Mouse (Mus musculus) urinary bladder, postnatal 10 days (tissue): ENCODE results near the gene Rfxank.

ENCODE experiments used
- DNase-seq: peaks from one replicate; pipeline ENCODE4 v3.0.0; 2022; ENCODE audit warnings: low spot score

Gene Rfxank

GRCm38 (mm10) chr8:70147678-70148607, 9.0 kb upstream of the Rfxank start:
- no peak for DNase-seq

DNA sequence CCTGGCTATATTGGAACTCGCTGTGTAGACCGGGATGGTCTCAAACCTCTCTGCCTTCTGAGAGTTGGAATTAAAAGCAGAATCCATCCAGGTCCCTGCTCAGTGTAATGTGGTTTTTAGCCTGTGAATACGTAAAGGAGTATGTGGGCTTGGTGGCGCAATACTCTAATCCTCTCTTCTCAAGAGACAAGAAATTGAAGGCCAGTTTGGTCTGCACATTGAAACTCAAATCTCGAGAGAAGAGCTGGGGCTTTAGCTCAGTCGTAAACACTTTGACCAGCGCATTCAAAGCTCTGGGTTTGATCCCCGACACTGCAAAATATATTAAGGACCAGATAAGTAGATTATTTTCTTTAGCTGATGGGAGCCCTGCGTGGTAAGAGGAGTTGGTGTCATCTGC, 1.0 kb upstream of the Rfxank start:
- DNase-seq: no peak

DNA sequence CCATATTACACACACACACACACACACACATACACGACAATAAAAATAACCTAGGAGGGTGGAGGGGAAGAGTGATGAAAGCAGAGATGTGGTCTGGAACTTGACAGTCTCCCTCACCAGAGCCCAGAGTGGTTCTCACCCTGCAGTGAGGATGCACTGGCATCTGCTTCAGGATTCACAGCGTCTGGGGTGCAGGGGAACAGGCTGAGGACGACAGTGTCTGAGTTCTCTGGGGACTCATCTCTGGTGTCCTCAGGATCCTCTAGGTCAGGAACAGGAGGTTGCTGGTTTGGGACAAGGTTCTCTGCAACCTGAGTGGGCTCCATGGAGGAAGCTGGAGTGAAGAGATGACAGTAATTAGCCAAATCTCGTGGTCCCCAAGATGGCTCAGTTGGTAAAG, 1.1 kb downstream of the Rfxank start:
- no peak for DNase-seq

DNA sequence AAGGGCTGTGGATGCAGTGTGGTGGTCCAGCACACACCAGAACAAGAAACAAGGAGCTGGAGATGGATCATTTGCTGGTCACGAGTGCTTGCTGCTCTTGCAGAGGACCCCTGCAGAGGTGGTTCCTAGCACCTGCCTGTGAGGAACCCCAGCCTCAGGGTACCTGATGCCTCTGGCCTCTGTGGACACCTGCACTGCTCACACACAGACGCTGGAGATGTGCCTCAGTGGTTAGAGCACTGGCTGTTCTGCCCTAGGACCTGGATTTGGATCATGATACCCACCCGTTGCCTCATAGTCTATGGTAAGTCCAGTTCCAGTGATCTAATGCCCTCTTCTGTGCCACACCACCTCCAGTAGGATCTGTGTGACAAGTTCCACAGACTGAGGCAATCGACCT, 2.4 kb downstream of the Rfxank start:
- DNase-seq: no peak

GRCm38 (mm10) chr8:70134931-70135330, 4.0 kb downstream of the Rfxank start:
- no peak for DNase-seq

GRCm38 (mm10) chr8:70134086-70134485, 4.9 kb downstream of the Rfxank start:
- no peak for DNase-seq

GRCm38 (mm10) chr8:70131166-70131883, 7.6 kb downstream of the Rfxank start, which contains the start of gene Nr2c2ap:
Gene Nr2c2ap, plus strand, starts transcription at chr8:70131333.
- DNase-seq: no peak

DNA sequence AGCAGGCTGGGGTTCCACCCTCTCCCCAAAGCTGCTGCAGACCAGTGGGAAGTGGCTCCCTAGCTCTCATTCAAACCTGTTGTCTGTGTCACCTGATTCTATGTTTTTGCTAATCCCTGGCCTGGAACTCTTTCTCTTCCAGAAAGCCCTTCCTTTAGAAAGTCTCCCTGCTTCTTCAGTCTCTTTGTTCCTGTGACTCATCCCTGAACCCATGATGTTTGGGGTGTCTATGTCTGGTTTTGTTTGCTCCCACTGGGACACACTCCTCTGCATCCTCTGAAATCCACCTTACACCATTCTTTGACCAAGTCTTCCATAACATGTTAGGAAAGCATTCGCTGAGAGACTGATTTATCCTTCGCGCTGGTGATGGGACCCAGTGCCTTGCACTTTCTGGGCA, 8.9 kb downstream of the Rfxank start:
- no peak for DNase-seq

- no peak for DNase-seq
These were observed 9.5 kb downstream of the Rfxank start for GRCm38 (mm10) chr8:70129309-70129952.

DNA sequence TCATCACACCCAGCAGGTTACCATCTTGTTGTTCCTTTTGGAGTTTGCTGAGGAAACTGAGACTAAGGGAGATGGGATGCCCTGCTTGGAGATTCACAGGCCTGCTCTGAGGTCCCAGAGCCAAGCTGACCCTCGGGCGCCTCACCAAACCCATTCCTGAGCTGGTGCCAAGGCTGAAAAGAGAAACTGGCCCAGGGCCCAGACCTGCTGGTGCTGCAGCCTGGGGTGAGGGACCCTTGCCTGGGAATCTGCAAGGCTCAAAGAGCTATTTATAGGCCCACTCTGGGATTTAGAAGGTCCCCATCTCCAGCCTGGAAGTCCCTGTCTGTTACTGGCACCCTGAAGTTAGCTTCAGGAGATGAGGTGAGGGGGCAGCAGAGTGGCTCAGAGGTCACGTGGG, 10.5 kb downstream of the Rfxank start:
- DNase-seq: no peak

GRCm38 (mm10) chr8:70124992-70125391, 14.0 kb downstream of the Rfxank start:
- DNase-seq: no peak

- no peak for DNase-seq
These were observed 16.1 kb downstream of the Rfxank start for GRCm38 (mm10) chr8:70122863-70123262.

- DNase-seq: no peak
These were observed 18.3 kb downstream of the Rfxank start, which contains the start of gene Ncan for GRCm38 (mm10) chr8:70120667-70121066. Gene Ncan, minus strand, starts transcription at chr8:70120873.

DNA sequence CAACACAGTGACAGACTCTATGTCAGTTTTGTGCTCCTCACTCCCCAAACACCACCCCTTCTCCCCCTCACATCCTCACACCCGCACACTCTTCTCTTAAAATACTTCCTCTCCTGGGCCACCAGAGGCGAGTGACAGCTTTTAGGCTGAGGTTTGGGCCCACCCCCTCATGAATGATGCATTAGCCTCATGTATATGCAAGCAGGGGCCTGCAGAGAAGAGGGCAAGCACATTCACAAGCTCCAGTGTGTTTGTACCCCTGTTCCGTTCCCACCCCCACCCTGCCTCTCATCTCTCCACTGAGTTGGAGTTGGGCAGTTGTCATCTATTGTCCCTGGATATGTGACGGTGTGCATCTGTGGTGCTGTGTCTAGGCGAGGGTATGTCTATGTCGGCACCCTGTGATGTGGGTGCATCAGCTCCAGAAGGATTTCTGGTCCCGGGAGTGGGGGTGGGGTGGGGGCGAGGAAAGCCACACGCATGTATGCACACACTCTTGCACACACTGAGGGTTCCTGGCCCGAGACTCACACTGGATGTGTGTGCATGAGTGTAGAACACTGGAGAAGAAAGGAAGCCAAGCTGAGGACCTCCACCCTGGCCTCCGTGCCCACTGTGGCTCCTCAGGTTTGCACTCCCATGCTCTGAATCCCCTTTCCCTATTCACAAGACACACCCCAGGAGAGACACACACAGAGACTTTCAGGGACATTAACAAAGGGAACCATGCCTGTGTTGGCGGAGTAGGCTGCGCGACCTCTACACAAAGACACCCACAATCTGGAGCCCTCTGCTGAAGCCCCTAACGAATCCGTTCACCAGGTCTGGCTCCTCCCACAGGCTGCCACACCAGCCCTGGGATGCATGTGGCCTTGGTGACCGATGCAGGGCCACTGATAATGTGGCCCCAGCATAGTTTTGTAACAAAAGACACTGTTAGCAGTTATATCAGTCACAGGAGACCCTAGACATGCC, 19.9 kb downstream of the Rfxank start:
- DNase-seq: no peak

- DNase-seq: no peak
These were observed 21.3 kb downstream of the Rfxank start for GRCm38 (mm10) chr8:70117611-70118010.

GRCm38 (mm10) chr8:70114892-70115291, 24.1 kb downstream of the Rfxank start:
- DNase-seq: no peak

GRCm38 (mm10) chr8:70114488-70114887, 24.5 kb downstream of the Rfxank start:
- no peak for DNase-seq

DNA sequence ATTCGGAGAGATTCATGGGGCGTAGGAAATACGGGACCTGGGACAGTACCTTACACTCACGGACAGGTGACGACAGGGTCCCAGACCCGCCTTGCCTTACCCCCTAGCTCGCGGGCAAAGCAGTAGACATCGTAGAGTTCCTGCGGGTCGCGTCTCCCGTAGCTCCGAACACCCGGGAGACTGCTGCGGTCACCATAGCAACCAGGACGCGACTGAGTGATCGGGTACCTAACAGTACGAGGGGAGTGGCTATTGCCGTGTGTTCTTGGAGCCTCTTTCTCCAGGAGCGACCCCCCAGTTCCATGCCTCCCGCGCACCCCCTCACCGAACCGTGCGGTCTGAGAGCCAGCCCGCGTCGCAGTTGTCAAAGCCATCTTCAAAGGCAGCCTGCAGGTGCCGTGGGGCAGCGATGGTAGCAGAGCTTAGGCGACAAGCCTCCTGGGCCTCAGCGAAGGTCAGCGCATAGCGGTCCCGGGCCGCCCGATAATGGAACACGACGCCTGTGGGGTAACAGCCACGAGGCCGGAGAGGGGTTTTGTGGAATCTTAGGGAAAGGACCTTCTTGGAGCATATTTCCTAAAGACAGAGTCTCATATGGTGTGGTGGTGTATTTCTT, 26.4 kb downstream of the Rfxank start:
- no peak for DNase-seq

- DNase-seq: no peak
These were observed 27.7 kb downstream of the Rfxank start for GRCm38 (mm10) chr8:70111192-70111795.

DNA sequence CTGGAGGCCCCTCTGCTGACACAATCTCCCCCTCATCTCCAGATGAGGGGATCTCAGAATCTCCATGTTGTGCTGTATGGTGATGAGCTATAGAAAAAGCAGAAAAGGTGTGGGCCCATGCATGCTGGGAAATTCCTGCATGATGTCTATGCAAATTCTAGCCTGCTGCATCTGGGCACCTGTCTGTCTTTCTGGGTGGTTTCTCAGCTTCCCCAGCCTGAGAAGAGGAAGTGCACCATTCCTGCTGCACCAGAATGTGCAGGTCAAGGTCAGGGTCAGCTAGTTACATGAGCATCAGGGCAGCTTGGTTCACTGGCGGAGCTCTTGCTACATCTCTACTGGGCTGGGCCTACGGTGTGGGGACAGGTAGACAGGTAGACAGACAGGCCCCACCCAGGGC, 28.5 kb downstream of the Rfxank start:
- DNase-seq: no peak

DNA sequence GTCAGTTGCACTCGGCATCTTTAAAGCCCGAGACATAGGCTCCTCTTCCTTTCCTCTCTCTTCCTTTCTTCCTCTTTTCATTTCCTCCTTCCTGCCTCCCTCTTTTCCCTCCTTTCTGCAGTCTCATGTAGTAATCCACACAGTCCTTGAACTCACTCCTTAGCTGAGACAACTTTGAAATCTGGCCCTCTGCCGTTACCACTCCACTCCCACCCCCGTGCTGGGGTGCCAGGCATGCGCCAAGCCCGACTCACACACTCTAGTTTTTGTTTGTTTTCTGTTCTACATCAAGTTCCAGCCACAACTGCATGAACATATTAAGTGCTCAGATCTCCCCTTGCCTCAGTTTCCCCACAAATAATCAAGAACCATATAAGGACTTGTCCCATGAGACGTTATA, 34.0 kb downstream of the Rfxank start:
- no peak for DNase-seq
